Mouse (Mus musculus) stomach, postnatal 0 days (tissue): ENCODE measurements at regions not wholly inside any gene's neighbourhood (a gene's known extent, or its start where the extent isn't known, plus 50 kb on each side); places are given as distances from the start of the nearest gene placed in this dataset.
A peak's percentile ranks its signal among the peaks of the same experiment; 100 is the strongest.

Experiments
- ATAC-seq: fragments of 200-750 bp; cut with Nextera tagmentation; 2 replicates; pipeline ENCODE4 v1.8.0; 2017; ENCODE audit not compliant: low FRiP score, low TSS enrichment
- DNase-seq: peaks from one replicate; pipeline ENCODE4 v3.0.0-alpha.2; 2016; ENCODE audit warnings: low spot score
- H3K27ac ChIP-seq: fragments of 300-500 bp; sonication (generic); replicated peaks from 2 replicates; pipeline ENCODE4 v1.5.1; 2014; ENCODE audit warnings: mild to moderate bottlenecking, control low read depth
- H3K27me3 ChIP-seq: fragments of 300-500 bp; sonication (generic); 2 replicates; pipeline ENCODE4 v1.6.1; 2014; ENCODE audit warnings: low read length; ENCODE audit not compliant: control insufficient read depth, insufficient read depth
- H3K36me3 ChIP-seq: fragments of 300-500 bp; sonication (generic); 2 replicates; pipeline ENCODE4 v1.6.1; 2014; ENCODE audit warnings: low read length, mixed read lengths; ENCODE audit not compliant: control insufficient read depth, insufficient read depth
- H3K4me1 ChIP-seq: fragments of 300-500 bp; sonication (generic); replicated peaks from 2 replicates; pipeline ENCODE4 v1.6.1; 2014; ENCODE audit warnings: antibody characterized with exemption; ENCODE audit not compliant: control insufficient read depth, insufficient read depth
- H3K4me2 ChIP-seq: fragments of 300-500 bp; sonication (generic); replicated peaks from 2 replicates; pipeline ENCODE4 v1.6.1; 2014; ENCODE audit warnings: low read depth, mild to moderate bottlenecking, control low read depth, moderate library complexity
- H3K4me3 ChIP-seq: fragments of 300-500 bp; sonication (generic); 2 replicates; pipeline ENCODE4 v1.5.1; 2014; ENCODE audit warnings: low read depth, low read length, control low read depth
- H3K9ac ChIP-seq: fragments of 300-500 bp; sonication (generic); 2 replicates; pipeline ENCODE4 v1.6.1; 2014; ENCODE audit warnings: mild to moderate bottlenecking, low read length, control low read depth, mixed read lengths
- H3K9me3 ChIP-seq: fragments of 300-500 bp; sonication (generic); 2 replicates; pipeline ENCODE4 v1.6.1; 2016; ENCODE audit warnings: low read length; ENCODE audit not compliant: control insufficient read depth
- CTCF ChIP-seq: IDR thresholded peaks from 2 replicates; pipeline ENCODE4 v1.5.1; 2016; ENCODE audit warnings: antibody characterized with exemption, low read depth, mild to moderate bottlenecking, moderate library complexity
- EP300 ChIP-seq: optimal IDR thresholded peaks from 2 replicates; pipeline ENCODE3; 2016; ENCODE audit warnings: antibody characterized with exemption
- WGBS: fragments of 180-500 bp; shearing (Covaris S2); extraction: QIAGEN DNeasy Blood & Tissue Kit; methylation state at CpG from one replicate; pipeline ENCODE4 v1.1.7; 2014; 5-methylcytosine and 5-hydroxymethylcytosine counted together

- 46% methylated on average over 8 of the region's 8 CpGs for WGBS
- Histone ChIP-seq H3K27me3 (no peaks in the 10 kb centered on the region), H3K27ac (no peak overlapping the region), H3K36me3 (no peaks in the 10 kb centered on the region), H3K4me1 (no peaks in the 10 kb centered on the region), H3K4me2 (no peak overlapping the region), H3K9ac (no peak overlapping the region), H3K9me3 (no peaks in the 10 kb centered on the region), H3K4me3 (no peak overlapping the region)
- peak; percentile 67; the same call in 1 of the 2 replicates for ATAC-seq
- peak; percentile 59 for TF ChIP-seq EP300
- no peak for TF ChIP-seq CTCF
- DNase-seq, result no peak
Measured at GRCm38 (mm10) chr13:60318436-60319020, 141.4 kb upstream of the Gas1 start.

DNA sequence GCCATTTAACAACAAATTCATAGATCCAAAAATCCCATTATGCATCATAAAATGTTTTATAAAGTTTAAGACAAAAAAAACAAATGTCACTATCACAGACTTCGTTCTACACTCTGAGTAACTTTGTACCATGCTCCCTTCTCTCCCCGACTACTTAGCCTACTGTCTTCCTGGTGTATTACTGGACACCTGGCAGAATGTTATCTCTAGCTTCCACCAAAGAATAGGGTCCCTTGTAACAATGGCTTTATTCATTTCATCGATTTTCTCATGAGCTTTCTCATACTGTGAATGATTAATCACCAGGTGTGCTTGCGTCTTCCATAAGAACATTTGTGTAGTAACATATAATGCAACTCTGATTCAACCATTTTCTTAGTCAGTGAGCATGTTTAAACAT is 142.1 kb upstream of the Gas1 start:
- ATAC-seq, result 0 out of 2 replicates have a peak, but pooled peaks have one; percentile 38
- H3K27ac ChIP-seq, result no peak overlapping the region
- 59% methylated on average over 4 of the region's 4 CpGs for WGBS

DNA sequence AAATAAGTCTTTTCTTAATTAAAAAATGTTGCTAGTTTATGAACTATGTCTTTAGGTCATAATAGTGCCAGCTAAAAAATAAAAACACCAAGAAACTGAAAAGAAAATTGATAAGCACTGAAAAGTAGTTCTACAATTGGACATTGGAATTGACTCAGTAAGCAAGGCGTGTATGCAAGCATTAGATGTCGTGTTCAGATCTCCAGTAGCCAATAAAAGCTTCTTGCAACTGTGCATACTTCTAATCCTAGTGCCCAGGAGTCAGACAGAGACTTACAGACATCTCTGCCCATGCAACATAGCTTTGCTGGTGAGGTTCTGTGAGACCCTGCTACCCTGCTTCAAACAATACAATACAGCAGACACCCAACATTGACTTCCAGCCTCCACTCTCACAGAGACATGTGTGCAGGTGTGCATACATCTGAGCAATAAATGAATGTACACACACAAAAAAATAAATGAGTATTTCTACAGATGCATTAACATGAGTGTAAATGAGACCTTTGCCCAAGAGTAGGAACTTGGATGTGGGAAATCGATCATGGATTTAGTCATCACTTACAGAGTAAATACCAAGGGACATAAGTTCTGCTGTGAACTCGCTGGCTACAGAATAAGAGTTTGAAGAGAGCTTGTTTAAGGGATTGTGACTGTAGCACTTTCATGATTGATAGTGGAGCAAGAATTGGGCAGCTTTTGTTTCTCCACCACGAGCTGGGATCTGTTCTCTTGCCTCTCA is 142.9 kb upstream of the Gas1 start:
- no peak for DNase-seq
- Histone ChIP-seq H3K27me3 (no peaks in the 10 kb centered on the region), H3K36me3 (no peaks in the 10 kb centered on the region), H3K9me3 (no peaks in the 10 kb centered on the region), H3K27ac (no peak overlapping the region), H3K4me3 (no peak overlapping the region), H3K4me1 (no peaks in the 10 kb centered on the region), H3K9ac (no peak overlapping the region), H3K4me2 (no peak overlapping the region)
- TF ChIP-seq CTCF (no peak), EP300 (no peak)
- 36% methylated on average over 5 of the region's 5 CpGs for WGBS
- ATAC-seq, result no peak

More for the DNA sequence above, 142.1 kb upstream of the Gas1 start:
- Histone ChIP-seq H3K9ac (no peak overlapping the region), H3K9me3 (no peaks in the 10 kb centered on the region), H3K36me3 (no peaks in the 10 kb centered on the region), H3K4me1 (no peaks in the 10 kb centered on the region), H3K27me3 (no peaks in the 10 kb centered on the region), H3K4me2 (no peak overlapping the region), H3K4me3 (no peak overlapping the region)
- no peak for TF ChIP-seq CTCF
- no peak for TF ChIP-seq EP300
- DNase-seq, result no peak

DNA sequence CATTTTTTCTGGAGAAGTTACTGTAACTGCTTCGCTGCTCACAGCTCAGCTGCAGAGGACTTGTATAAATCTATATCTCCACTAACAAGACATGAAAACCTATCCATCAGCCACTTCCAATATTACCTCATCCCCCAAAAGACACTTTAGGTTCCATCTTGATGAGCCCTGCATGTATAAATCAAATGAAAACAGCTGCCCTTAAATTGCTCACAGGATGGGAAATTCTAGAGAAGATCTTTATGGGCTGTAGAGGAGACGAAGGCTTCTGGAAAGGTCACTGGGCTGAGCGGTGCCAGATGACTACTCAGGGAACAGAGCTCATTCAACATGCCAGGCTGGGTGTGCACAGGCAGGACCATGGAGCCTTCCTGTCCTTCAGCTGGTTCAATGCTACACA is 145.4 kb upstream of the Gas1 start:
- Histone ChIP-seq H3K4me1 (no peaks in the 10 kb centered on the region), H3K4me3 (no peak overlapping the region), H3K9me3 (no peaks in the 10 kb centered on the region), H3K27ac (no peak overlapping the region), H3K36me3 (no peaks in the 10 kb centered on the region), H3K9ac (no peak overlapping the region), H3K4me2 (no peak overlapping the region), H3K27me3 (no peaks in the 10 kb centered on the region)
- no peak for TF ChIP-seq CTCF
- TF ChIP-seq EP300, result no peak
- no peak for ATAC-seq
- no peak for DNase-seq
- 74% methylated on average over 3 of the region's 3 CpGs for WGBS

DNA sequence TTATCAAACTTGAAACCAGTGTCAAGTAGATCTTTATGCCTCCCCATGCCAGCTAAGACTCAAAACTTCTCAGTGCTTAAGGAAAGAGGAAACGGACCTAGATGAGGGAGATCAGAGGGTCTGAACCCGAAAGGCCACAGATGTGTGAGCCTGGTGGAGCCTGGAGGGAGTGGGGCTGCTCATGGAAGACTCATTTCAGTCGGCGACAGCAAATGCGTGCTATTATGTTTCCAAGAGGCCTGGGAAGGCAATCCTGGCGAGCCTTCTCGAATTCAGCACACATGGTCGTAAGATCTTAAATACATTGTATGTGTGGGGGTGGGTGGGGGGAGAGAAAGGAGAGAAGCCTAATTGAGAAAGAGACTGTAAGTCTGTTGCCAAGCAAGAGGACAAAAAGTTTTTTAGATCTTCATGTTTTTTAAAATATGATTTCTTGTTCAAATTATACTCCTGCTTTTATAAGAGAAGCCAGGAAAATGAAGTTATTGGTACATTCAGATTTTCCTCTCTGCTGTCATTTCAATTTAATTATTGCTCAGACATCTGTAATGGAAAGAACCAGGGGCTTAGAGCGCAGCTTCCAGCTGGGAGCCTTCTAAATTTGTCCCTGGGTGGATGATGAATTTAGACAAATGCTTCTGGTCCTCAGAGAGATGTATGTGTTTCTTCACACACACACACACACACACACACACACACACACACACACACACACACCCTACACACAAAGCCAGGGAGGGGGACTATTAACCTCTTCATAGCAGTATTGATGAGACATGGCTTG is 153.5 kb upstream of the Gas1 start:
- no peaks in the 10 kb centered on the region for H3K4me1 ChIP-seq
- DNase-seq (no peak), ATAC-seq (peak; percentile 29; the same call in 1 of the 2 replicates)
- no peak overlapping the region for H3K9ac ChIP-seq
- WGBS, result 53% methylated on average over 9 of the region's 9 CpGs
- no peaks in the 10 kb centered on the region for H3K9me3 ChIP-seq
- no peak overlapping the region for H3K4me2 ChIP-seq
- TF ChIP-seq EP300 (no peak), CTCF (no peak)
- peak overlapping the region; percentile 56; the same call in 1 of the 2 replicates for H3K27ac ChIP-seq
- no peaks in the 10 kb centered on the region for H3K36me3 ChIP-seq
- no peak overlapping the region for H3K4me3 ChIP-seq
- no peaks in the 10 kb centered on the region for H3K27me3 ChIP-seq

- H3K27me3 ChIP-seq, result no peaks in the 10 kb centered on the region
- H3K4me3 ChIP-seq, result no peak overlapping the region
- WGBS, result 57% methylated on average over 1 of the region's 1 CpGs
- H3K4me2 ChIP-seq, result no peak overlapping the region
- TF ChIP-seq CTCF, result peak; percentile 59
- TF ChIP-seq EP300, result no peak
- DNase-seq, result no peak
- no peak for ATAC-seq
- no peak overlapping the region for H3K27ac ChIP-seq
- H3K9ac ChIP-seq, result no peak overlapping the region
- no peaks in the 10 kb centered on the region for H3K36me3 ChIP-seq
- no peaks in the 10 kb centered on the region for H3K4me1 ChIP-seq
- no peaks in the 10 kb centered on the region for H3K9me3 ChIP-seq
Measured at GRCm38 (mm10) chr13:60336196-60336595, 159.0 kb upstream of the Gas1 start.
